Mouse (Mus musculus) hindbrain, postnatal 0 days (tissue): ENCODE measurements around the gene Mcfd2. TPM values are rescaled to one million over a fixed set of nuclear protein-coding genes. Genes with fewer than 3 reads are reported as not detected.
"Not testable (repeated sequence)": the region's sequence is repeated elsewhere in the genome, so short reads cannot be mapped to it uniquely, and the experiment has no call there.

Experiments
- ATAC-seq: fragments of 200-750 bp; cut with Nextera tagmentation; 2 replicates; pipeline ENCODE4 v1.8.0; 2017; ENCODE audit warnings: mild to moderate bottlenecking, moderate TSS enrichment, moderate library complexity
- DNase-seq: peaks from one replicate; pipeline ENCODE4 v3.0.0-alpha.2; 2015; ENCODE audit warnings: low spot score
- H3K27ac ChIP-seq: fragments of 300-500 bp; sonication (generic); 2 replicates; pipeline ENCODE4 v1.5.1; 2014; ENCODE audit warnings: mild to moderate bottlenecking
- H3K27me3 ChIP-seq: fragments of 300-500 bp; sonication (generic); 2 replicates; pipeline ENCODE4 v1.6.1; 2014; ENCODE audit warnings: low read length, mixed read lengths; ENCODE audit not compliant: insufficient read depth
- H3K36me3 ChIP-seq: fragments of 300-500 bp; sonication (generic); 2 replicates; pipeline ENCODE4 v1.6.1; 2014; ENCODE audit warnings: low read length, mixed read lengths; ENCODE audit not compliant: insufficient read depth
- H3K4me1 ChIP-seq: fragments of 300-500 bp; sonication (generic); 2 replicates; pipeline ENCODE4 v1.6.1; 2014; ENCODE audit warnings: antibody characterized with exemption, low read length, mixed read lengths; ENCODE audit not compliant: insufficient read depth
- H3K4me2 ChIP-seq: fragments of 300-500 bp; sonication (generic); 2 replicates; pipeline ENCODE4 v1.6.1; 2014; ENCODE audit warnings: low read depth, mild to moderate bottlenecking, low read length, moderate library complexity, mixed read lengths
- H3K4me3 ChIP-seq: fragments of 300-500 bp; sonication (generic); 2 replicates; pipeline ENCODE4 v1.5.1; 2014; ENCODE audit warnings: low read length
- H3K9ac ChIP-seq: fragments of 300-500 bp; sonication (generic); replicated peaks from 2 replicates; pipeline ENCODE4 v1.6.1; 2014; ENCODE audit warnings: mild to moderate bottlenecking, low read length, moderate library complexity, mixed read lengths
- H3K9me3 ChIP-seq: fragments of 300-500 bp; sonication (generic); 2 replicates; pipeline ENCODE4 v1.6.1; 2016; ENCODE audit warnings: low read length, mixed read lengths
- CTCF ChIP-seq: IDR thresholded peaks from 2 replicates; pipeline ENCODE4 v1.5.1; 2016; ENCODE audit warnings: antibody characterized with exemption, control low read depth, low read depth
- WGBS: fragments of 180-500 bp; shearing (Covaris S2); extraction: QIAGEN DNeasy Blood & Tissue Kit; methylation state at CpG from one replicate; pipeline ENCODE4 v1.1.7; 2014; 5-methylcytosine and 5-hydroxymethylcytosine counted together
- polyA plus RNA-seq: library from polyadenylated mRNA; unstranded; fragments of >200 nt; fragmentation: Nextera tagmentation; extraction: Ambion mirVana; gene quantifications from 2 replicates; pipeline ENCODE4 v1.2.1, GENCODE M21; 2015
- total RNA-seq: library from RNA; depleted of rRNA; stranded (reverse); fragments of >200 nt; gene quantifications from 2 replicates; pipeline ENCODE4 v1.2.3, GENCODE M21; 2014

The Mcfd2 gene
- total and polyA plus RNA-seq, 2 experiments from 2014 or later: 36.5 to 40.4 TPM

DNA sequence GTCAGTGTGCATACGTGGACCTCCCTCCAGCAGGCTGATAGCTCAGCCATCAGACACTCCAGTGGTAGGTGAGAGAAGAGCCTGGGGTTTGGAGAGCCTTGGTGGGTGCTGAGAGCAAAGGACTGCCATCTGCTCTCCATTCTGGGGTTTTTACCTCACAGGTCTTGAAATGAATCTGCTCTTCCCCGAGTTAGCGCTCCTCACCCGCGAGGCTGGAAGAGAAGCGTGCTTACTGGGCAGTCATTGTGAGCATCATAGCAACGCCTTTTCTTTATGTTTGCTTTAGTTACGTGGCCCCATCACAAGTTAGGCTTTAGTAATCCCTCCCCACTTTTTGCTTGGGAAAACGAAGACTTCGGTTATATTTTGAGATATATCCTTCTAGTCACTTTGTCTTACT lies 34.6 kb upstream of the Mcfd2 start:
- Histone ChIP-seq H3K9me3 (no peaks in the 10 kb centered on the region), H3K9ac (no peak overlapping the region), H3K4me2 (no peak overlapping the region), H3K4me3 (no peak overlapping the region), H3K36me3 (no peaks in the 10 kb centered on the region), H3K4me1 (no peaks in the 10 kb centered on the region), H3K27ac (no peak overlapping the region), H3K27me3 (no peaks in the 10 kb centered on the region)
- no peak for ATAC-seq
- DNase-seq: no peak
- no peak for TF ChIP-seq CTCF
- 78% methylated on average over 10 of the region's 10 CpGs for WGBS

DNA sequence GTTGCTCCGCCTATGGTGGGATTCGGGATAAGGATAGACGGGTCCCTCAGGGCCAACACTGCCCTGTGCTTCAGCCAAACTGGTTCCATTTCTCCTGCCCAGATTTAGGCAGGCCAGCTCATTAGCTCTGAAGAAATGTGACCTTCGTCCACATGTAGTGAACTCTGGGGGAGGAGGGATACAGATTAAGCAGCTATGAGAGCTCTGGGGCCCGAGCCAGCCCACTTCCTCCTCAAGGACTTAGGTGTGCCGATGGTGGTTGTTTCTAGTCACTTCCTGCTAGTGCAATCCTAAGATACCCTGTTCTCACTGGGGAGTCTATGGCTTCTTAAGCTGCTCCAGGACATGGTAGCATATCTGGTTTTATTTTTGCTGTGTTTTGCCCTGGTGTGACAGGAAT lies 33.2 kb upstream of the Mcfd2 start:
- Histone ChIP-seq H3K27me3 (no peaks in the 10 kb centered on the region), H3K36me3 (no peaks in the 10 kb centered on the region), H3K9ac (no peak overlapping the region), H3K4me1 (no peaks in the 10 kb centered on the region), H3K9me3 (no peaks in the 10 kb centered on the region), H3K27ac (no peak overlapping the region), H3K4me2 (no peak overlapping the region), H3K4me3 (no peak overlapping the region)
- ATAC-seq: no peak
- no peak for TF ChIP-seq CTCF
- no peak for DNase-seq
- 79% methylated on average over 6 of the region's 6 CpGs for WGBS

DNA sequence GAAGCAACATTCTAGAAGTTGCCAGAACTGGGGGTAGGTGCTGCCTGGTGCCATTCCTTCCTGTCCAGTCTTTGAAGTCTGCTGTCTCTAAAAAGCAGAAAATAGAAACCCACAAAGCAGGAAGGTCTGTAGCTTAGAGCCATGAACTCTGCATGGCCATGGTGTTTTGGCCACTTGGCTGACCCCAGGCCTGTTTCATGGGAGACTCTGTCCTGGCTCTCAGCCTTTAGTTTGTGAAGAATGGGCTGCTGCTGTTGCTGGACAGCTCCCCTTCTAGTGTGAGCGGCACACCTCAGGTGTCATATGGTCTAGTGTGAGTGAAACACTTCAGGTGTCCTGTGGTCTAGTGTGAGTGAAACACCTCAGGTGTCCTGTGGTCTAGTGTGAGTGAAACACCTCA lies 31.0 kb upstream of the Mcfd2 start:
- not testable (repeated sequence) for H3K27ac ChIP-seq, H3K4me2 ChIP-seq, H3K9me3 ChIP-seq, H3K4me3 ChIP-seq, H3K27me3 ChIP-seq, H3K4me1 ChIP-seq, H3K36me3 ChIP-seq, H3K9ac ChIP-seq, ATAC-seq, DNase-seq
- WGBS: 93% methylated on average over 1 of the region's 1 CpGs

DNA sequence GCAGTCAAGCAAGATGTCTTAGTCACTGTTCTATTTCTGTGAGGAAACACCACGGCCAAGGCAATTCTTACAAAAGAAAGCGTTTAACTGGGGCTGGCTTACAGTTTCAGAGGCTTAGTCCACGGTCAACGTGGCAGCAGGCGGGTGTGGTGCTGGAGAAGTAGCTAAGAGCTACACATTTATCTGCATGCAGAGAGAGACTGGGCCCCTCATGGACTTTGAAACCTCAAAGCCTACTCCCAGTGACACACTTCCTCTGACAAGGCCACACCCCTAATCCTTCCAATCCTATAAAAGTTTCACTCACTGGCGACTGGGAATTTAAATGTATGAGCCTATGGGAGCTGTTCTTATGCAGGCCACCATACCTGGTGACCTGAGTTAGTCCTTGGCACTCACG lies 30.0 kb upstream of the Mcfd2 start:
- ATAC-seq (no peak), DNase-seq (no peak)
- peaks cover 5% of the 10 kb centered on the region; the same call in 1 of the 2 replicates for H3K36me3 ChIP-seq
- H3K9me3 ChIP-seq: no peaks in the 10 kb centered on the region
- H3K9ac ChIP-seq: no peak overlapping the region
- no peak for TF ChIP-seq CTCF
- H3K4me3 ChIP-seq: no peak overlapping the region
- 82% methylated on average over 7 of the region's 7 CpGs for WGBS
- H3K4me2 ChIP-seq: no peak overlapping the region
- no peaks in the 10 kb centered on the region for H3K27me3 ChIP-seq
- no peak overlapping the region for H3K27ac ChIP-seq
- no peaks in the 10 kb centered on the region for H3K4me1 ChIP-seq

DNA sequence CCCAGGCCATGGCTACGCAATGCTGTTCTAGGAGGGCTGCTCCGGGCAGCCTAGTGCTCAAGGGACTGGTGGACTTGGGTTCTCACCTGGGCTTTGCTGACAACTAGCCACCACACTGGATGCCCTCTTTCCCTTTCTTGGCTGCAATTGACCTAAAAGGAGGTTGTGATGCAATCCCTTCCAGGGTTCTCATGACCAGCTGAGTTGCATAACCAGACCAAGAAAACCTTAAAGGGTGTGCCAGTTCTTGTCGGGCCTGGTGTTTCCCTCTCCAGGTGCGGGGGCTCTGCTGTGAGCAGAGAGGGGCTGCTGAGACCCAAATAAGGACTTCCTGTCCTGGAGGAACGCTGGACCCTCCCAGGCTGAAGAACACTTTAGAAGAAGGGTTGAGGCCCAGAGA lies 27.4 kb upstream of the Mcfd2 start:
- DNase-seq (no peak), ATAC-seq (no peak)
- TF ChIP-seq CTCF: no peak
- Histone ChIP-seq H3K9me3 (no peaks in the 10 kb centered on the region), H3K27ac (no peak overlapping the region), H3K36me3 (peaks cover 5% of the 10 kb centered on the region; the same call in 1 of the 2 replicates), H3K4me1 (no peaks in the 10 kb centered on the region), H3K27me3 (no peaks in the 10 kb centered on the region), H3K4me3 (no peak overlapping the region), H3K9ac (no peak overlapping the region), H3K4me2 (no peak overlapping the region)
- WGBS: 94% methylated on average over 5 of the region's 5 CpGs

DNA sequence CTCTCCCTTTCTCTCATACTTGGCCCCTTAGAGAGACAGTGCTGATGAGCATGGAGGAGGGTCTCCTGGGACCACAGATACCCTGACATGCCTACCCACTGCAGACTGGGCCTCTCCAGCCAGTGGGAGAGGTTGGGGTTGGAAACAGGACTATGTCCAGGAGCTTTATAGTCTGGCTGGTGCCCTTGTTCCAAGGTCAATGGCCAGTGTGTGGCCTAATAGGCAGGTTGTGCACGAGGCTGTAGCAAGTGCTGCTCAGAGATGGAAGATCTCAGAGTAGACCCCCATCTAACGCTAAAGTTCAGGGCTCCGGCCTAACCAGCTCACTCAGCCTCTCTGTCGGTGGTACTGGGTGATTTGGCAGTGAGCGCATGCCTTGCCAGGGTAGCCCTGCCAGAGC lies 26.0 kb upstream of the Mcfd2 start:
- no peak for DNase-seq
- Histone ChIP-seq H3K4me3 (no peak overlapping the region), H3K4me2 (no peak overlapping the region), H3K36me3 (peaks cover 5% of the 10 kb centered on the region; the same call in 1 of the 2 replicates), H3K4me1 (no peaks in the 10 kb centered on the region), H3K9ac (no peak overlapping the region), H3K27ac (no peak overlapping the region), H3K27me3 (no peaks in the 10 kb centered on the region), H3K9me3 (no peaks in the 10 kb centered on the region)
- no peak for TF ChIP-seq CTCF
- 86% methylated on average over 5 of the region's 5 CpGs for WGBS
- ATAC-seq: no peak

DNA sequence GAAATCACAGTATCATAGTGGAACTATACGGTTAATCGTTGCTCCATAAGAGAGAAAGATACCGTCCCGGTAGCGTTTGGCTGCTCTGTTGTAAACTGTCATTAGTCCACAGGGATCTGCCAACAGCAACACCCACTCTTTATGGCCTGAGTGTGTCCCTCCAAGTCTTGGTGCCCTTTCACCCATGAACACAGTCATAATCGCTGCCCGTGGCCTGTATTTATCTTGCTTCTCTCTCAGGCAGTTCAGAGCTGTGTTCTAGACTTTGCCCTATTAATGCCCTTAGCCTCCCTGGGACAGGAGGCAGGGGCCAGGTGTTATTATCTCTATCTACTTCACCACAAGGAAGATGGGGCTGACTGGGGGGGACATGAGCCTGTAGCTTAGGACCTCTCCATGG lies 25.3 kb upstream of the Mcfd2 start:
- Histone ChIP-seq H3K4me2 (no peak overlapping the region), H3K9ac (no peak overlapping the region), H3K36me3 (peaks cover 5% of the 10 kb centered on the region; the same call in 1 of the 2 replicates), H3K4me3 (no peak overlapping the region), H3K4me1 (no peaks in the 10 kb centered on the region), H3K27ac (no peak overlapping the region), H3K9me3 (no peaks in the 10 kb centered on the region), H3K27me3 (no peaks in the 10 kb centered on the region)
- TF ChIP-seq CTCF: no peak
- DNase-seq (no peak), ATAC-seq (no peak)
- WGBS: 90% methylated on average over 7 of the region's 7 CpGs
